Mouse (Mus musculus): Measurements from ENCODE around the gene Trabd2b. TPM values are rescaled to one million over a fixed set of nuclear protein-coding genes. Genes with fewer than 3 reads are reported as not detected.

Trabd2b gene
- polyA plus RNA-seq, 1 experiment from 2014 or later = 2.0 TPM

DNA sequence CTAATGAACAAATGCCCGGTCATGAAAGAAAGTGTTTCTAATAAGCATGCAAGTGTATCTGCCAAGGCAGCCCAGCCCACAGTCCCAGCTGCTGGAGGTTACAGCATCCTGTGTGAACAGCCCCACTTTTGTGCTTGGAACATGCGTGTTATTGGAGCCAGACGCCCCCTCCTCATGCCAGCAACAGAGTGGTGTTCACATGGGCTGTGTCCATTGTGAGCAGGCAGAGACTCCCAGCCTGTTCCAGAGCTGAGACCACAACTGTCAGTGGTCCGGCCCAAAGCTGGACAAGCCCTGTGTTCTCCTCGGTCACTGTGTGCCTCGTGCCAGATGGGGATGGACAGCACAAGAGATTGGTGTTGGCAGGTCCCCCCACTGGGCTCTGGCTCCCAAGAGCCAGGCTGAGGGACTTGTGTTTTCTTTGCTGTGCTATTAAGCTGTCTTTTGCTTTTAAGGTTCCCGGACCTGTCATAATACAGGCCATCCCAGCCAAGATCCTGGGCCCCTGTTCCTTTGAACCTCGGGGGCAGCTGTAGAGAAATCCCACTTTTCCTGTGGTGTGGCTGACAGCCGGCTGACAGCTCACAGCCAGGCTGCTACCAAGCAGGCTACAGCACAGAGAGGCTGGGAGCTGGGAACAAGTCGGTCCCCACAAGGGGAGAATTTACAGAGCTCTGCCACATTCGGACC lies 70.7 kb downstream of the Trabd2b start:
- Histone ChIP-seq H3K4me1 (peaks cover 51% of the 10 kb centered on the region), H3K27me3 (peaks cover 73% of the 10 kb centered on the region), H3K9ac (no peak overlapping the region), H3K4me3 (no peak overlapping the region), H3K36me3 (no peaks in the 10 kb centered on the region), H3K9me3 (no peaks in the 10 kb centered on the region), H3K27ac (peak overlapping the region; percentile 52; the same call in 1 of the 2 replicates), H3K4me2 (replicated peaks) (peak overlapping the region; percentile 40)
- ATAC-seq (ENCODE audit: low FRiP score, low read depth) = peak; percentile 68
- WGBS = 10% methylated on average over 11 of the region's 11 CpGs

GRCm38 (mm10) chr4:114481518-114481917 lies 75.0 kb downstream of the Trabd2b start:
- ATAC-seq (ENCODE audit: low FRiP score, low read depth) = no peak
- Histone ChIP-seq H3K4me3 (no peak overlapping the region), H3K36me3 (no peaks in the 10 kb centered on the region), H3K9ac (no peak overlapping the region), H3K27ac (no peak overlapping the region), H3K4me1 (peaks cover 30% of the 10 kb centered on the region), H3K4me2 (replicated peaks) (no peak overlapping the region), H3K27me3 (peaks cover 76% of the 10 kb centered on the region), H3K9me3 (no peaks in the 10 kb centered on the region)
- 24% methylated on average over 5 of the region's 5 CpGs for WGBS

- H3K4me2 ChIP-seq (replicated peaks) = no peak overlapping the region
- peaks cover 20% of the 10 kb centered on the region; the same call in 1 of the 2 replicates for H3K4me1 ChIP-seq
- H3K4me3 ChIP-seq = no peak overlapping the region
- no peaks in the 10 kb centered on the region for H3K36me3 ChIP-seq
- H3K27me3 ChIP-seq = peaks cover 77% of the 10 kb centered on the region
- no peak for ATAC-seq (ENCODE audit: low FRiP score, low read depth)
- H3K9ac ChIP-seq = no peak overlapping the region
- H3K9me3 ChIP-seq = no peaks in the 10 kb centered on the region
- H3K27ac ChIP-seq = no peak overlapping the region
- WGBS = 50% methylated on average over 2 of the region's 2 CpGs
These were observed 77.6 kb downstream of the Trabd2b start for GRCm38 (mm10) chr4:114484173-114484572.

DNA sequence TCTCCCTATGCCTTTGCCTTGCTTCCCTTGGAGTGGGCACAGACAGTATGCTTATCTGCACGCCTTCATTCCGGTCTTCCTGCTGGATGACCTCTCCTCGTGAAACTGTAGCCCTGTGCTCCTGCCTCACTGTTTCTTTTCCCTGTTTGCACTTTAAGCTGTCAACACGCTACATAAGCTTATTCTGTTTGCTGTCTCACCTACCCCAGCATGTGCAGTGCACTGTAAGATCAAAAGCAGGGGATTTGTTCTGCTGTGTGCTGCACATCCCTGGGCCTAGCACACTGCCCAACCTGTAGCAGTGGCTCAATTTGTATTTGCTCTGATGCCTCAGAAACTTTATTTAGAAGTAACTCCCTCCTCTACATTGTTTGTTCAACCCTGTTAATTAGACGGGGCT lies 79.5 kb downstream of the Trabd2b start:
- Histone ChIP-seq H3K4me3 (no peak overlapping the region), H3K36me3 (no peaks in the 10 kb centered on the region)
- no peak for ATAC-seq (ENCODE audit: low FRiP score, low read depth)

DNA sequence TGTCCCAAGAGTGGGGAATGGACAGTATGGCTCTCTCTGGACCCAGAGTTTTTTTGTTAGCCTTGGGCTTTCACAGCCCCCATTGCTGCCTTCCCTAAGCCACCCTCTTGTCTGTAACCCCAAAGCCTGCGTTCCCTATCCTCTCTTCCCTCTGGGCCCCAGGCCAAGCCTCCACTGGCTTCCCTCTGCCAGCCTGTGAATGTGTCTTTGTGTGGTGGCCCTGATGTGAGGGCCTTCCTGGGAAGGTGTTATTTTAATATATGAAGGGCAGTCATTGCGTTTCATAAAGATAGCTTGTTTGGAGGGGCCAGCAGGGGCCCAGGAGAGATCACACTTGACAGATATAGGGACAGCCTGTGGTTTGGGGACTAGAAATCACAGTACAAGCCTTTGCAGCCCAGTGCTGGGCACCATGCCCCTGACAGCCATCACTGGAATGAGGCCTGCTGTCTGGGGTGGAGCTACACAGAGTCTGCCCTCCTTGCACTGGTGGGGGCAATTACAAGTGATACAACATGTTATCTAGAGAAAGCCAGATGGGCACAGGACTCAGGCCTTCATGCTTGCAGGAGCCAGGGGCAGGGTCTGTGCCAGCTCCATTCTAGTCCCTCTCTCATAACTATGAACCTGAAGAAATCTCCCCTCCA lies 80.5 kb downstream of the Trabd2b start:
- no peak overlapping the region for H3K4me2 ChIP-seq (replicated peaks)
- WGBS = 54% methylated on average over 2 of the region's 2 CpGs
- H3K4me1 ChIP-seq = peaks cover 21% of the 10 kb centered on the region
- H3K27me3 ChIP-seq = peaks cover 63% of the 10 kb centered on the region
- peak overlapping the region; percentile 17; the same call in 1 of the 2 replicates for H3K27ac ChIP-seq
- no peak overlapping the region for H3K9ac ChIP-seq
- no peaks in the 10 kb centered on the region for H3K9me3 ChIP-seq
- no peaks in the 10 kb centered on the region for H3K36me3 ChIP-seq
- H3K4me3 ChIP-seq = no peak overlapping the region
- 0 out of 2 replicates have a peak, but pooled peaks have one; percentile 32 for ATAC-seq (ENCODE audit: low FRiP score, low read depth)

More for the DNA sequence above, 79.5 kb downstream of the Trabd2b start:
- H3K4me1 ChIP-seq = peaks cover 18% of the 10 kb centered on the region; the same call in 1 of the 2 replicates
- H3K4me2 ChIP-seq (replicated peaks) = no peak overlapping the region
- no peaks in the 10 kb centered on the region for H3K9me3 ChIP-seq
- no peak overlapping the region for H3K27ac ChIP-seq
- no peak overlapping the region for H3K9ac ChIP-seq
- WGBS = 51% methylated on average over 5 of the region's 5 CpGs
- peaks cover 65% of the 10 kb centered on the region for H3K27me3 ChIP-seq

- no peak overlapping the region for H3K4me2 ChIP-seq (replicated peaks)
- ATAC-seq (ENCODE audit: low FRiP score, low read depth) = no peak; the same call in 1 of the 2 replicates
- peaks cover 56% of the 10 kb centered on the region for H3K27me3 ChIP-seq
- WGBS = 60% methylated on average over 3 of the region's 3 CpGs
- peak overlapping the region; percentile 17; the same call in 1 of the 2 replicates for H3K27ac ChIP-seq
- H3K4me1 ChIP-seq = peaks cover 26% of the 10 kb centered on the region
- no peaks in the 10 kb centered on the region for H3K36me3 ChIP-seq
- no peak overlapping the region for H3K4me3 ChIP-seq
- H3K9ac ChIP-seq = no peak overlapping the region
- H3K9me3 ChIP-seq = no peaks in the 10 kb centered on the region
These were observed 81.2 kb downstream of the Trabd2b start for GRCm38 (mm10) chr4:114487701-114488100.

DNA sequence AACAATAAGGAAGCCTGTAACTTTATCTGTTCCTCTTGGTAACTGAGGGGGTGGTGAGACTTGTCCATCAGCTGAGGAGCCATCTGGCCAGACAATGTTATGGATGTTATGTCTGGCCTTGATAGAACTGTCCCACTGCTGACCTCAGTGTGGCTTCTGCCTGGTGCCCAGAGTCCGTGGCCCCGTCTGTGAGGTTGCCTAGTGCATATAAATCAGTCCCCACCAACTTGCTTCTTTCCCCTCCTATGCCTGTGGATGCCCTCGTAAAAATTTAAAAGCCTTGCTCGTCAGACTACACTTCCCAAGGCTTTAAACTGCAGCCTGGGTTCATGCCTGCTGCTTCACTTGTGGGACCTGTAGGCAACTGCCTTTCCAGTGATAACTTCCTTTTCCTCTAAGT lies 85.6 kb downstream of the Trabd2b start:
- ATAC-seq (ENCODE audit: low FRiP score, low read depth) = no peak
- Histone ChIP-seq H3K9me3 (no peaks in the 10 kb centered on the region), H3K27me3 (peaks cover 64% of the 10 kb centered on the region), H3K4me2 (replicated peaks) (no peak overlapping the region), H3K27ac (no peak overlapping the region), H3K9ac (no peak overlapping the region), H3K4me1 (peaks cover 15% of the 10 kb centered on the region), H3K4me3 (no peak overlapping the region), H3K36me3 (no peaks in the 10 kb centered on the region)
- whole genome bisulfite sequencing = 9% methylated on average over 4 of the region's 4 CpGs

- Histone ChIP-seq H3K27me3 (peaks cover 59% of the 10 kb centered on the region), H3K36me3 (no peaks in the 10 kb centered on the region), H3K4me3 (no peak overlapping the region), H3K9ac (no peak overlapping the region), H3K9me3 (peaks cover 5% of the 10 kb centered on the region; the same call in 1 of the 2 replicates), H3K27ac (no peak overlapping the region), H3K4me1 (peaks cover 9% of the 10 kb centered on the region; the same call in 1 of the 2 replicates), H3K4me2 (replicated peaks) (no peak overlapping the region)
- ATAC-seq (ENCODE audit: low FRiP score, low read depth) = no peak
- 30% methylated on average over 2 of the region's 2 CpGs for WGBS
These were observed 87.5 kb downstream of the Trabd2b start for GRCm38 (mm10) chr4:114494035-114494434.

DNA sequence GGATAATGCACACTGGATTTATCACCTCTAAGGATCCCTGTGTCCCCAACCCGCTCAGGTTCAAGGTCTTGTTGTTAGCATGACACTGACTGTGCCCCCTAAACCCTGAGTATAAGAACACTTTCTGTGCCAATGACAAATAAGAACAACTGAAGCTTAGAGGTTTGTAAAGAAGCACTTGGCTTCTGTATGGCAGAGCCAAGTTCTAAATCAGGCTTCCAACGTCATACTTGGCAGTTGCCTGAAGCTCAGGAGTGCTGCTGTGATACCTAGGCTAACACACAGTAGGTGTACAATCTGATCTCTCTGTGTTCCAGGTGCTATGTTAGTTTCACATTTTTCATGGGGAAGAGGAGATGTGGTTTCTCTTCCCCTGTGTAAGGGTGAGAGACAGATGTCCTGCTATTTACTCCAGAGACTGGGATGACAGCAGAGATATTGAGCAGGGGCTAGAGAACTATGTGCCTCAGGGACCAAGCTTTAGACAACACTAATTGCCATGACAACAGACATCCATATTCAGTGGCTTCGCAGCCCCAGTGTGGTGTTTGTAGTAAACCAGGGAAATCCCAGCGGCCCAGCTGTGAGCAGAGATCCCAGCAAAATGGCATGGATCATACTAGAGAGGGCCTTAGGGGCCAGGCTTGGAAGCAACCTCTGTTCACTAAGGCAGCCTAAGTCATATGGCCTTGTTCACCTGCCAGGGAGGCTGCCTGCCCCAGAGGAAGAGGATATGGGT lies 89.3 kb downstream of the Trabd2b start:
- 52% methylated on average over 4 of the region's 4 CpGs for WGBS
- Histone ChIP-seq H3K4me3 (no peak overlapping the region), H3K9me3 (peaks cover 5% of the 10 kb centered on the region; the same call in 1 of the 2 replicates), H3K36me3 (no peaks in the 10 kb centered on the region), H3K4me1 (peaks cover 9% of the 10 kb centered on the region; the same call in 1 of the 2 replicates), H3K4me2 (replicated peaks) (no peak overlapping the region), H3K27ac (no peak overlapping the region), H3K27me3 (peaks cover 67% of the 10 kb centered on the region), H3K9ac (no peak overlapping the region)
- no peak for ATAC-seq (ENCODE audit: low FRiP score, low read depth)

GRCm38 (mm10) chr4:114499650-114500049 lies 93.1 kb downstream of the Trabd2b start:
- 81% methylated on average over 1 of the region's 1 CpGs for WGBS
- Histone ChIP-seq H3K4me3 (no peak overlapping the region), H3K9me3 (peaks cover 5% of the 10 kb centered on the region; the same call in 1 of the 2 replicates), H3K4me1 (peaks cover 7% of the 10 kb centered on the region), H3K27ac (no peak overlapping the region), H3K36me3 (no peaks in the 10 kb centered on the region), H3K27me3 (peaks cover 56% of the 10 kb centered on the region), H3K4me2 (replicated peaks) (no peak overlapping the region), H3K9ac (no peak overlapping the region)
- no peak for ATAC-seq (ENCODE audit: low FRiP score, low read depth)

DNA sequence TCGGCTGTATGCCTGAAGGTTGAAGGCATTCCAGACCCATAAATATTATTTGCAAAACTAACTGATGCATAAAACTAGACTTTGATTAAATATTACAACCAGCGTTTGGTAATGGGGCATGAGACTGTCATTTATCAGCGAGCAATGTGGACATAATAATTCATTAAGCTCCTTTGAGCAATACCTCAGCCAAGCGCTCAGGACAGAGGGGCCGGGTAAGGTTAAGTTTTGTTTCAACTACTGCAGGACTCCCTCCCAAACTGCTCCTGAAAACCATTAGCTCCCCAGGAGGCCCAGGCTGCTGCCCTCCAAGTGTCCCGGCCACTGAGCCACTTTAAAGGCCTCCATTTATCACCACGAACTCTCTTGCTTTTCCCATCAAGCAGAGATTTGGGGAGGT lies 93.8 kb downstream of the Trabd2b start:
- Histone ChIP-seq H3K4me1 (peaks cover 11% of the 10 kb centered on the region), H3K4me3 (no peak overlapping the region), H3K4me2 (replicated peaks) (no peak overlapping the region), H3K9me3 (peaks cover 5% of the 10 kb centered on the region; the same call in 1 of the 2 replicates), H3K36me3 (no peaks in the 10 kb centered on the region), H3K27me3 (peaks cover 55% of the 10 kb centered on the region), H3K9ac (no peak overlapping the region), H3K27ac (no peak overlapping the region)
- 51% methylated on average over 7 of the region's 7 CpGs for WGBS
- no peak for ATAC-seq (ENCODE audit: low FRiP score, low read depth)

DNA sequence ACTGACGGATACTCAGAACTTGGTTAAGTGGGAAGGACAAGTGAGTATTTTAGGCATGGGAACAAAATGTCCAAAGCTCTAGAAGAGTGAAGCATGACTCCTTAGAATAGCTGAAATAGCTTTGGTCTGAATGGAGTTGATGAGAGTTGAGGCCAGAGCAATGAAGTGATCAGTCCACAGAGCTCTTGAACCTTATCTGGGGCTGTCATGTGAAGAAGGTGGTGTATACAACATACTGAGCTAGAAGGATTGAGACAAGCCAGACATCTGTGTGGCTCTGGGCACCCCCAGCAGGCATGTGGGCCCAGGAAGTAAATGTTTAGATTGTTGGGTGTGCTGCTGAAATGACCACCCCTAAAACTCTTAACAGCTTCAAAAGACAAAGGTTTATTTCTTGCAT lies 94.5 kb downstream of the Trabd2b start:
- Histone ChIP-seq H3K9me3 (peaks cover 5% of the 10 kb centered on the region; the same call in 1 of the 2 replicates), H3K27me3 (peaks cover 49% of the 10 kb centered on the region), H3K9ac (no peak overlapping the region), H3K4me3 (no peak overlapping the region), H3K4me1 (peaks cover 12% of the 10 kb centered on the region), H3K36me3 (no peaks in the 10 kb centered on the region), H3K27ac (no peak overlapping the region), H3K4me2 (replicated peaks) (no peak overlapping the region)
- no peak for ATAC-seq (ENCODE audit: low FRiP score, low read depth)
- 79% methylated on average over 1 of the region's 1 CpGs for WGBS

Data from limb, embryonic 13.5 days (tissue).